Mouse (Mus musculus): ENCODE data around the gene Wipi2. TPM values are rescaled to one million over a fixed set of nuclear protein-coding genes. Genes with fewer than 3 reads are reported as not detected.

Wipi2 gene
- polyA plus RNA-seq (2014; fragmentation: Illumina TruSeq; extraction: RNeasy Lipid Tissue Mini Kit (QIAGEN cat#74804); ENCODE audit: low replicate concordance): 9.2 TPM

GRCm38 (mm10) chr5:142627398-142627797 is at the start of gene Wipi2:
TSS of gene Wipi2 (plus strand) at chr5:142627698.

GRCm38 (mm10) chr5:142608259-142608988 is 19.1 kb upstream of the Wipi2 start, which contains the start of gene Mmd2:
TSS of gene Mmd2 (minus strand) at chr5:142608800.

GRCm38 (mm10) chr5:142692248-142692647 is 64.8 kb downstream of the Wipi2 start, which contains the start of gene Slc29a4:
TSS of gene Slc29a4 (plus strand) at chr5:142692512.

Other genes starting within 250 kb of the Wipi2 start
- 2.9 TPM for gene Foxk1, start 226.2 kb upstream of the Wipi2 start, polyA plus RNA-seq (2014; fragmentation: Illumina TruSeq; extraction: RNeasy Lipid Tissue Mini Kit (QIAGEN cat#74804); ENCODE audit: low replicate concordance)
- 0.59 TPM for gene Ap5z1, start 163.8 kb upstream of the Wipi2 start, polyA plus RNA-seq (2014; fragmentation: Illumina TruSeq; extraction: RNeasy Lipid Tissue Mini Kit (QIAGEN cat#74804); ENCODE audit: low replicate concordance)
- not detected for gene Papolb, start 97.6 kb upstream of the Wipi2 start, polyA plus RNA-seq (2014; fragmentation: Illumina TruSeq; extraction: RNeasy Lipid Tissue Mini Kit (QIAGEN cat#74804); ENCODE audit: low replicate concordance)
- not detected for gene Radil, start 76.6 kb upstream of the Wipi2 start, polyA plus RNA-seq (2014; fragmentation: Illumina TruSeq; extraction: RNeasy Lipid Tissue Mini Kit (QIAGEN cat#74804); ENCODE audit: low replicate concordance)
- gene Mmd2, start 18.9 kb upstream of the Wipi2 start, polyA plus RNA-seq (2014; fragmentation: Illumina TruSeq; extraction: RNeasy Lipid Tissue Mini Kit (QIAGEN cat#74804); ENCODE audit: low replicate concordance): 0.11 TPM
- gene Slc29a4, start 64.8 kb downstream of the Wipi2 start, polyA plus RNA-seq (2014; fragmentation: Illumina TruSeq; extraction: RNeasy Lipid Tissue Mini Kit (QIAGEN cat#74804); ENCODE audit: low replicate concordance): not detected
- gene Tnrc18, start 190.0 kb downstream of the Wipi2 start, polyA plus RNA-seq (2014; fragmentation: Illumina TruSeq; extraction: RNeasy Lipid Tissue Mini Kit (QIAGEN cat#74804); ENCODE audit: low replicate concordance): 0.48 TPM